In the genomic region with DNA sequence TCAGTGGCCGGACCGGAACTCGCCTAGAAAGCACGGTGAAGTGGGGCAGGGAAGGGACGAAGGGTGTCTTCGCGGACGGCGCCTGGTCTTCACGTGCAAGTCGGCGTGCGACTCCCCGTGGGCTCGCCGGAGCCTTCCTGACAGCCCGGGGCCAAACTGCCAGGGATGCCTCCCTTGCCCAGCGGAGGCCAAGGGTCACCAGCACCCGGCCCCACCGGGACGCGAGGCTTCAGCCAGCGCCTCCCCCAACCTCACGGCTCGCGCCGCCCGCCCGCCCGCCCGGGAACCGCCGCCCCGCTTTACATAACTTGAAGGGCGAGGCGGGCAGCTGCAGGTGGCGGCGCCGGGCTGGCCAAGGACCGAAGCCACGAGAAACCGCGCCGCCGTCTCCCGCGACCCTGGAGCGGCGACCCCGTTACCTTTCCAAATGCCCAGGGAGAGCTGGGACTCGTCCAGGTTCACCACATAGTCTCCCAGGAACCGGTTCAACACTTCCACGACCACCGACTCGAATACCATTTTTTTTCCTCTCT, we compare ENCODE assay signal across 7 mouse cellular contexts. TPM values are rescaled to one million over a fixed set of nuclear protein-coding genes. Genes with fewer than 3 reads are reported as not detected.
DNase-seq lines count a peak whose midpoint lies in the region; ATAC-seq and TF ChIP-seq lines count a peak whose summit lies in the region.

No protein-coding gene starts in this region.

- no peak for TF ChIP-seq EP300 in MEL (IDR thresholded peaks at IDR 0.05; ENCODE audit: low read depth in 1 of 2, low read length in 2 of 2)

- peak overlapping the region; percentile 91 for H3K4me2 ChIP-seq in forebrain, embryonic 15.5 days (replicated peaks)
- H3K4me2 ChIP-seq in hindbrain, embryonic 13.5 days, result peak overlapping the region; percentile 97

- under 1% methylated on average over 51 of the region's 55 CpGs for WGBS in bone marrow, adult 2 months
- WGBS in forebrain, embryonic 15.5 days, result under 1% methylated on average over 54 of the region's 55 CpGs
- WGBS in hindbrain, embryonic 13.5 days, result under 1% methylated on average over 55 of the region's 55 CpGs

- ATAC-seq in forebrain, embryonic 15.5 days (replicated peaks), result peak; percentile 56; the same call in 1 of the 2 replicates
- peak; percentile 76 for ATAC-seq in hindbrain, embryonic 13.5 days (ENCODE audit: low FRiP score)

- TF ChIP-seq RAD21 in MEL (IDR thresholded peaks at IDR 0.05; ENCODE audit: low read depth, low read length), result no peak

- no peaks in the 10 kb centered on the region for H3K9me3 ChIP-seq in MEL (replicated peaks; ENCODE audit: insufficient read depth, low read length)
- no peaks in the 10 kb centered on the region for H3K9me3 ChIP-seq in forebrain, embryonic 15.5 days
- H3K9me3 ChIP-seq in hindbrain, embryonic 13.5 days, result no peaks in the 10 kb centered on the region
- H3K9me3 ChIP-seq in megakaryocyte, embryonic 14.5 days, result no peaks in the 10 kb centered on the region

- no peak for TF ChIP-seq CTCF in MEL (IDR thresholded peaks at IDR 0.05 in 2 of 3, conservative IDR thresholded peaks at IDR 0.05 in 1 of 3; ENCODE audit: control insufficient read depth in 1 of 3, insufficient read depth in 1 of 3, low read depth in 2 of 3, low read length in 3 of 3, poor library complexity in 1 of 3, severe bottlenecking in 1 of 3)
- TF ChIP-seq CTCF in bone marrow, adult 2 months (IDR thresholded peaks at IDR 0.05; ENCODE audit: control insufficient read depth, insufficient read depth, low read length), result no peak

- H3K4me1 ChIP-seq in MEL (ENCODE audit: control insufficient read depth in 1 of 2, insufficient read depth in 2 of 2, low read length in 2 of 2), result peaks cover 4 to 12% of the 10 kb centered on the region in 2 experiments
- no peaks in the 10 kb centered on the region; the same call in 1 of the 2 replicates for H3K4me1 ChIP-seq in bone marrow, adult 2 months (ENCODE audit: control insufficient read depth, insufficient read depth, low read length)
- peaks cover 11% of the 10 kb centered on the region for H3K4me1 ChIP-seq in forebrain, embryonic 15.5 days
- H3K4me1 ChIP-seq in hindbrain, embryonic 13.5 days (replicated peaks), result peaks cover 11% of the 10 kb centered on the region
- peaks cover 56% of the 10 kb centered on the region for H3K4me1 ChIP-seq in megakaryocyte, embryonic 14.5 days

- H3K27me3 ChIP-seq in MEL (ENCODE audit: control insufficient read depth in 1 of 2, insufficient read depth in 2 of 2, low read length in 2 of 2), result no peaks in the 10 kb centered on the region
- H3K27me3 ChIP-seq in forebrain, embryonic 15.5 days, result peaks cover 6% of the 10 kb centered on the region; the same call in 1 of the 2 replicates
- peaks cover 24% of the 10 kb centered on the region for H3K27me3 ChIP-seq in hindbrain, embryonic 13.5 days
- H3K27me3 ChIP-seq in megakaryocyte, embryonic 14.5 days (replicated peaks), result no peaks in the 10 kb centered on the region

- peak overlapping the region; percentile 78 to 94 for H3K4me3 ChIP-seq in MEL (ENCODE audit: control insufficient read depth in 1 of 2, insufficient read depth in 1 of 2, low read depth in 2 of 2, low read length in 2 of 2)
- peak overlapping the region; percentile 90 for H3K4me3 ChIP-seq in bone marrow, adult 2 months (replicated peaks; ENCODE audit: control insufficient read depth, low read depth, low read length)
- H3K4me3 ChIP-seq in forebrain, embryonic 15.5 days, result peak overlapping the region; percentile 76
- peak overlapping the region; percentile 69 for H3K4me3 ChIP-seq in hindbrain, embryonic 13.5 days
- H3K4me3 ChIP-seq in megakaryocyte, embryonic 14.5 days (replicated peaks), result peak overlapping the region; percentile 99

- no peak for TF ChIP-seq POLR2A in MEL (IDR thresholded peaks at IDR 0.05; ENCODE audit: control insufficient read depth in 1 of 2, insufficient read depth in 1 of 2, low read depth in 1 of 2, low read length in 2 of 2, poor library complexity in 1 of 2)
- no peak for TF ChIP-seq POLR2A in bone marrow, adult 2 months (IDR thresholded peaks at IDR 0.05; ENCODE audit: borderline replicate concordance, control insufficient read depth, low read depth, low read length)

- peak overlapping the region; percentile 38 for H3K27ac ChIP-seq in MEL (ENCODE audit: control insufficient read depth, low read depth, low read length)
- peak overlapping the region; percentile 76 for H3K27ac ChIP-seq in bone marrow, adult 2 months (ENCODE audit: control insufficient read depth, insufficient read depth, low read depth, low read length, poor library complexity)
- no peak overlapping the region for H3K27ac ChIP-seq in forebrain, embryonic 15.5 days (replicated peaks)
- no peak overlapping the region for H3K27ac ChIP-seq in hindbrain, embryonic 13.5 days

- DNase-seq in MEL (ENCODE audit: low read depth, low spot score), result peak; percentile 55
- peak; percentile 24 to 29 for DNase-seq in left cerebral cortex, adult 8-10 months (ENCODE audit: low spot score in 2 of 2)
- DNase-seq in spleen, adult 18-20 months, result peak; percentile 35 to 58

- H3K9ac ChIP-seq in MEL (ENCODE audit: control insufficient read depth, low read depth, low read length, poor library complexity, severe bottlenecking), result peak overlapping the region; percentile 97
- H3K9ac ChIP-seq in forebrain, embryonic 15.5 days (replicated peaks), result peak overlapping the region; percentile 53
- peak overlapping the region; percentile 73 for H3K9ac ChIP-seq in hindbrain, embryonic 13.5 days

- peaks cover 0 to 13% of the 10 kb centered on the region in 2 experiments; a peak in 2 of 4 replicates for H3K36me3 ChIP-seq in MEL (ENCODE audit: control insufficient read depth in 1 of 2, insufficient read depth in 2 of 2, low read length in 2 of 2)
- no peaks in the 10 kb centered on the region for H3K36me3 ChIP-seq in forebrain, embryonic 15.5 days
- H3K36me3 ChIP-seq in hindbrain, embryonic 13.5 days, result no peaks in the 10 kb centered on the region
- H3K36me3 ChIP-seq in megakaryocyte, embryonic 14.5 days (replicated peaks; ENCODE audit: low read length), result peaks cover 4% of the 10 kb centered on the region

- H3K79me2 ChIP-seq in MEL (ENCODE audit: control insufficient read depth, insufficient read depth, low read length, poor library complexity), result peaks cover 38% of the 10 kb centered on the region

TF ChIP-seq in MEL, 35 proteins besides CTCF, POLR2A, EP300 and RAD21:
- TF ChIP-seq MXI1 (IDR thresholded peaks at IDR 0.05; ENCODE audit: low read depth, low read length) (peak; percentile 57; the same call in 1 of the 2 replicates), UBTF (IDR thresholded peaks at IDR 0.05; ENCODE audit: borderline replicate concordance, insufficient read depth, low read depth, low read length) (0 out of 2 replicates have a peak, but pooled peaks have one; percentile 4), CHD2 (IDR thresholded peaks at IDR 0.05; ENCODE audit: low read length) (no peak)

RNA-seq across cellular contexts. Expression of gene Vps13a, which starts 0.4 kb away (rescaled TPM):
- 21.5 and 26.4 TPM in 2 replicates for total RNA-seq in MEL (2012; rRNA removed)
- polyA plus RNA-seq in MEL (2012; ENCODE audit: insufficient read depth in 1 of 2, insufficient read length in 2 of 2, low read depth in 1 of 2, low replicate concordance in 2 of 2, missing spikeins in 1 of 2), result 100 to 1,000 TPM in 1 of 2 experiments, 10 to 100 TPM in 1; 29.7 to 335 TPM
- 20.1 and 25.3 TPM in 2 replicates for polyA plus RNA-seq in bone marrow, adult 2 months (2011; ENCODE audit: insufficient read depth, insufficient read length, low replicate concordance, missing spikeins)
- 7.7 TPM in 2 replicates for polyA plus RNA-seq in forebrain, embryonic 15.5 days (2015; fragmentation: Nextera tagmentation; extraction: Ambion mirVana)
- polyA plus RNA-seq in hindbrain, embryonic 13.5 days (2015; fragmentation: Nextera tagmentation; extraction: Ambion mirVana), result 7.6 and 9.2 TPM in 2 replicates
- total RNA-seq in left cerebral cortex, adult 8-10 months (2022), result 10 to 100 TPM; 63.7 to 78.3 (median 70.5) TPM
- 3.1 TPM in 1 of 2 replicates, not detected in the other for polyA plus RNA-seq in megakaryocyte, embryonic 14.5 days (2012; ENCODE audit: insufficient read depth, low replicate concordance)

Comparison
In these comparisons a context has a peak if more than half of its experiments do, and no peak if none do; other contexts are left out.
1. H3K27ac ChIP-seq: peak in MEL (single experiment) and bone marrow, adult 2 months (single experiment); none in forebrain, embryonic 15.5 days (single experiment) and hindbrain, embryonic 13.5 days (single experiment).
2. Peak in every context shown above with its lines, with median percentiles within 50 percentile points of each other: DNase-seq, H3K4me3 ChIP-seq and H3K9ac ChIP-seq.